Mouse (Mus musculus): ENCODE results near the gene Iqcc. TPM values are rescaled to one million over a fixed set of nuclear protein-coding genes. Genes with fewer than 3 reads are reported as not detected.
A peak's percentile ranks its signal among the peaks of the same experiment; 100 is the strongest.

The Iqcc gene
- 23.6 and 29.4 TPM in 2 replicates for polyA plus RNA-seq (2014; fragmentation: Nextera tagmentation; extraction: Ambion mirVana)

DNA sequence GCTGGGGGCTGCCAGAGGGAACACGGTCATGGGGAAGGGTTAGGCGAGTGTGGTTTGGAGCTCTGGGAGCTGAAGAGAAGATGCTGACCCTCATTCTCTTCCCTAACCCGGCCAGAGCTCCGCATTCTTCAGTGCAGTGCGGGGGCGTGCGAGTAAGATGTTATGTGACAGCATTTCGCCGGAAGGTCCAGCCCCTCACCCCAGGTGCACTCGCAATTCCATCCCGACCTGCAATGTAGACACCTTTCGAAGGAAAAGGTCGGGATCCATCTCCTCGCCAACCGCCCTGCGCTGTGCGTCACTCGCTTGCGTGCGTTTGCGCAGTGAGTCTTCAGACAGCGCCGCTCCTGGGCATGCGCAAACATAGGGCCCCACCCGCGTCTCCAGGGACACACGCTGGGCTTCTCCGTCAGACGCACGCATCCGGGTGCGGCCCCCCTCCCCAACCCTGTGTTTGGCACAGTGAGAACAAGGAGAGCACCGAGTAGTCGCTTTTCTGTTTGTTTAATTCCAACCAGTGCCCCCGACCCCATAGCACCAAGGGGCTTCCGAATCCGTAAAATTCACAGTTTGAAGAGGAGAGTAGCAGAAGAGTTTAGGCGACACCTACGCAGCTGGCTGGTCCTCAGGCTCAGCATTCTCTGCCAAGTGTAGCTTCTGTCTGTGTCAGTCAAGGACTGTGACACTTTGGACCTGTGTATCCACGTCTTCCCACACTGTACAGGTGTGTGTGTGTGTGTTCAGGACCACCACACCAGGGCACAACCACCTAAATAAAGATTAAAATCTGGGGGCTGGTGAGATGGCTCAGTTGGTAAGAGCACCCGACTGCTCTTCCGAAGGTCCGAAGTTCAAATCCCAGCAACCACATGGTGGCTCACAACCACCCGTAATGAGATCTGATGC is at the start of gene Iqcc:
Gene Iqcc, minus strand, starts transcription at position 314 of the 906 bp plus-strand sequence.
- Histone ChIP-seq H3K4me3 (ENCODE audit: low read depth, low read length) (peak within 1 kb of the TSS; percentile 65), H3K4me2 (ENCODE audit: low read length) (peak within 1 kb of the TSS; percentile 93), H3K27me3 (replicated peaks; ENCODE audit: control insufficient read depth, insufficient read depth, low read length) (no peaks in the 10 kb centered on the region), H3K4me1 (ENCODE audit: control insufficient read depth, insufficient read depth, low read length) (peaks cover 18% of the 10 kb centered on the region), H3K9ac (ENCODE audit: low read length) (peak within 1 kb of the TSS; percentile 91), H3K9me3 (replicated peaks; ENCODE audit: control insufficient read depth, low read length) (no peaks in the 10 kb centered on the region), H3K27ac (ENCODE audit: low read depth, low read length) (peak within 1 kb of the TSS; percentile 84), H3K36me3 (ENCODE audit: control insufficient read depth, insufficient read depth, low read length) (peaks cover 17% of the 10 kb centered on the region; the same call in 1 of the 2 replicates)
- ATAC-seq: peak; percentile 91
- WGBS: 4% methylated on average over 43 of the region's 44 CpGs
- peak; percentile 97 for DNase-seq (ENCODE audit: low spot score)

DNA sequence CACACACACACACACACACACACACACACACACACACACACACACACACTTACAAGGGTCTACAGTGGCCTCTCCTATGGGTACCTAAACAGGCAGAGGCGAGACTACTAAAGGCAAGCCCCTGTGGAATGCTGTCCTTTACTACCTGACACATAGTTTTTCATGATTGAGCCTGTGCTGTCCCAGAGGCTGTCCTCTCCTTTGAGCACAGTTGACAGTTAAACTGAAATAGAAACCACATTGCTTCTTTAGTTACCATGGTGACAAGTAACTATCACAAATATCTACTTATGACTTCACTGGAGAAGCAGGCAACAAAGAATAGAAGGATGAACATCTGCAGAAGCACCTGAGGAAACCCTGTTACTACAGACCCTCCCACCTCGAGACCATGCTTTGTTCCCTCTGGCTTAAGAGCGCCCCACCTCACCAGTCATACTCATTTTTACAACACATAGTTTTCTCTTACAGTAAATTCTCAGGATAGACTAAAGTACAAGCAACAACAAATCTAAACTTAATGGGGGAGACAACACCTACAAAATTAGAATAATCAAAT is 43.4 kb upstream of the Iqcc start:
- Histone ChIP-seq H3K9me3 (replicated peaks; ENCODE audit: control insufficient read depth, low read length) (no peaks in the 10 kb centered on the region), H3K27ac (ENCODE audit: low read depth, low read length) (no peak overlapping the region), H3K9ac (ENCODE audit: low read length) (no peak overlapping the region), H3K36me3 (ENCODE audit: control insufficient read depth, insufficient read depth, low read length) (peaks cover 51% of the 10 kb centered on the region), H3K4me3 (ENCODE audit: low read depth, low read length) (no peak overlapping the region), H3K4me2 (ENCODE audit: low read length) (no peak overlapping the region), H3K4me1 (ENCODE audit: control insufficient read depth, insufficient read depth, low read length) (no peaks in the 10 kb centered on the region), H3K27me3 (replicated peaks; ENCODE audit: control insufficient read depth, insufficient read depth, low read length) (no peaks in the 10 kb centered on the region)
- DNase-seq (ENCODE audit: low spot score): no peak
- WGBS: 84% methylated on average over 3 of the region's 3 CpGs
- ATAC-seq: no peak

DNA sequence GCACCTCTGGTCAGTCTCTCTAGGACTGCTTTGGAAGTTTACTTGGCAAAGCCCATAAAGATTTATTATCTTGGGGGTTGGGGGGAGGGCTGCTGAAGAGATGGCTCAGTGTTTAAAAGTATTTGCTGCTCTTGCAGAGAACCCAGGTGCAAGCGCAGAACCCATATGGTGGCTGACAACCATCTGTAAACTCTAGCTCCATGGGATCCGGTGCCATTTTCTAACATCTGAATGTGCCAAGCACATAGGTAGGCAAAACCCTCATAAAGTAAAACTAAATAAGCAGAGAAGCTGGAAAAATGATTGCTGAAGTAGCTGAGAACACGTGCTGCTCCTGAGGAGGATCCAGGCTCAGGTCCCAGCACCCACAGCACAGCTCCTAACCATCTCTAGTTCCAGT is 42.7 kb upstream of the Iqcc start:
- Histone ChIP-seq H3K27ac (ENCODE audit: low read depth, low read length) (no peak overlapping the region), H3K9me3 (replicated peaks; ENCODE audit: control insufficient read depth, low read length) (no peaks in the 10 kb centered on the region), H3K4me2 (ENCODE audit: low read length) (no peak overlapping the region), H3K27me3 (replicated peaks; ENCODE audit: control insufficient read depth, insufficient read depth, low read length) (no peaks in the 10 kb centered on the region), H3K4me1 (ENCODE audit: control insufficient read depth, insufficient read depth, low read length) (no peaks in the 10 kb centered on the region), H3K36me3 (ENCODE audit: control insufficient read depth, insufficient read depth, low read length) (peaks cover 56% of the 10 kb centered on the region), H3K9ac (ENCODE audit: low read length) (no peak overlapping the region), H3K4me3 (ENCODE audit: low read depth, low read length) (no peak overlapping the region)
- WGBS: 91% methylated on average over 3 of the region's 3 CpGs
- ATAC-seq: no peak
- no peak for DNase-seq (ENCODE audit: low spot score)

DNA sequence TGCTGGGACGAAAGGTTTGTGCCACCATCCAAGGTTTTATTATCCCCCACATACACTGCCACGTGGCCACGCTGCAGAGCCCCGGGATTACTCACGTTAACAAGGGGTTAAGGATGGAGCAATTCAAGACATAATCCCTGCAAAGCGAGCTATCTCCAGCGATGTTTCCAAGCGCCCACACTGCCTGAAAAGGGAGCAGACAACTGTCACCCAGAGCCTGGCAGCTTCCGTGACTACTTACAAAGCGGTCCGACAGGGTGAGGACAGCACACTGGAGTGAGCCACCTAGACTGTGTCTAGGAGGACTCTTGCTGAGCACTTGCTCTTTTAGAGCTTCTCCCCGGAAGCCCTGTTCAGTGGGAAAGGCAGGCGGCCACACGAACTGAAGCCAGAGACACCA is 35.9 kb upstream of the Iqcc start:
- H3K9me3 ChIP-seq (replicated peaks; ENCODE audit: control insufficient read depth, low read length): no peaks in the 10 kb centered on the region
- peaks cover 94% of the 10 kb centered on the region for H3K36me3 ChIP-seq (ENCODE audit: control insufficient read depth, insufficient read depth, low read length)
- no peaks in the 10 kb centered on the region for H3K4me1 ChIP-seq (ENCODE audit: control insufficient read depth, insufficient read depth, low read length)
- no peak for DNase-seq (ENCODE audit: low spot score)
- no peak overlapping the region for H3K27ac ChIP-seq (ENCODE audit: low read depth, low read length)
- no peak overlapping the region for H3K4me3 ChIP-seq (ENCODE audit: low read depth, low read length)
- H3K4me2 ChIP-seq (ENCODE audit: low read length): no peak overlapping the region
- no peak for ATAC-seq
- WGBS: 91% methylated on average over 14 of the region's 14 CpGs
- H3K27me3 ChIP-seq (replicated peaks; ENCODE audit: control insufficient read depth, insufficient read depth, low read length): no peaks in the 10 kb centered on the region
- H3K9ac ChIP-seq (ENCODE audit: low read length): no peak overlapping the region

DNA sequence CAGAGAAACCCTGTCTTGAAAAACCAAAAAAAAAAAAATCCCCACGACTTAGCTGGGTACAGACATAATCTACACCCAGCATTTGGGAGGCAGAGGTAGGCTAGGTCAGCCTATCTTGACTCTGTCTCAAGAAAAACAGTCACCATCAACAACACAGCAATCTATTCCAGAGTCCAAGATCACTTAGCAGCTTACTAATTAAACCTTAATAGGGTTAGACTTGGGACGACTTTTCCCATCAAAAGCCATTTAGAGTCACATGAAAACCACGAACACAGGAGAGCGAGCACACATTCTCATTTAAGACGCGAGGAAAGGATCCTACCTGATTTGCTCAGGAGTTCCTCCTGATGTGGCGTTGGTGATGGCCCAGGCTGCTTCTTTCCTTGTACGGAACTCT is 31.5 kb upstream of the Iqcc start:
- no peak for DNase-seq (ENCODE audit: low spot score)
- no peak overlapping the region for H3K27ac ChIP-seq (ENCODE audit: low read depth, low read length)
- H3K9me3 ChIP-seq (replicated peaks; ENCODE audit: control insufficient read depth, low read length): no peaks in the 10 kb centered on the region
- peaks cover 92% of the 10 kb centered on the region for H3K36me3 ChIP-seq (ENCODE audit: control insufficient read depth, insufficient read depth, low read length)
- H3K4me1 ChIP-seq (ENCODE audit: control insufficient read depth, insufficient read depth, low read length): no peaks in the 10 kb centered on the region
- no peaks in the 10 kb centered on the region for H3K27me3 ChIP-seq (replicated peaks; ENCODE audit: control insufficient read depth, insufficient read depth, low read length)
- H3K4me2 ChIP-seq (ENCODE audit: low read length): no peak overlapping the region
- H3K9ac ChIP-seq (ENCODE audit: low read length): no peak overlapping the region
- ATAC-seq: no peak
- no peak overlapping the region for H3K4me3 ChIP-seq (ENCODE audit: low read depth, low read length)
- WGBS: 95% methylated on average over 8 of the region's 8 CpGs

DNA sequence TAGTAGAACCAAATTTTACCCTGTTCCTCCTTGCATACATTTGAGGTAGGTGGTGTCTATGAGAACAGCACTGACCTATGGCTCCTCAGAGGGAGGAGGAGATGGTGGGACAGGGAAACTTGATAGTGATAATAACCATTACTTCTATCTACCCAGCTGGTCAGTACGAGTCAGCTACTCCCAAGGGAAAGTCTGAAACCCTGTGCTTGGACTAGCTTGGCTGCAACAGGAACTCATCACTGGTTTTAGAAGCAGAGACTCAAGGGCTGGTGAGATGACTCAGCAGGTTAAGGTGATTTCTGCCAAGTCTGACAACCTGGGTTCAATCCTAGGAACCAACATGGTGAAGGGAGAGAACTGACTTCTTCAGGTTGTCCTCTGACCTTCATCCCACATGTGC is 29.8 kb upstream of the Iqcc start:
- H3K9me3 ChIP-seq (replicated peaks; ENCODE audit: control insufficient read depth, low read length): no peaks in the 10 kb centered on the region
- no peak overlapping the region for H3K9ac ChIP-seq (ENCODE audit: low read length)
- ATAC-seq (no peak), DNase-seq (ENCODE audit: low spot score) (no peak)
- no peak overlapping the region for H3K27ac ChIP-seq (ENCODE audit: low read depth, low read length)
- H3K27me3 ChIP-seq (replicated peaks; ENCODE audit: control insufficient read depth, insufficient read depth, low read length): no peaks in the 10 kb centered on the region
- H3K4me3 ChIP-seq (ENCODE audit: low read depth, low read length): no peak overlapping the region
- 100% methylated on average over 1 of the region's 1 CpGs for WGBS
- H3K36me3 ChIP-seq (ENCODE audit: control insufficient read depth, insufficient read depth, low read length): peaks cover 85% of the 10 kb centered on the region
- H3K4me2 ChIP-seq (ENCODE audit: low read length): no peak overlapping the region
- H3K4me1 ChIP-seq (ENCODE audit: control insufficient read depth, insufficient read depth, low read length): no peaks in the 10 kb centered on the region

DNA sequence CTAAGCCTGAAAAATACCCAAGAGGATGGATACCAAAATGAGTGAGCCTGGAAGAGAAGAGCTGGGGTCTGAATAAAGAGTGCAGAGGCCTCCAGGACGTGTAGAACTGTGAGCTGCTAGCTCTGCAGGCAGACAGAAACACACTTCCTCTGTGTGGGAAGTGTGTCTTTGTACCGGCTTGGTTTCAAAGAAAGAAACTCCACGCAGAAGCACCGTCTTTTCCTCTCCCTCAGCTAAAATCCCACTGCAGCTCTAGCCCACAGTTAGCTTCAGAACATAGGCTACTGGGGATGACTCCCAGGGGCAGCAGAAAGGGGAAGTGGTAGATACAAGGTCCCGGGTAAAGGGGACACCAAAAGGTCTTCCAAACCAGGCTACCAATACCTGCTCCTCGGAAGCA is 26.3 kb upstream of the Iqcc start:
- peaks cover 6% of the 10 kb centered on the region; the same call in 1 of the 2 replicates for H3K4me1 ChIP-seq (ENCODE audit: control insufficient read depth, insufficient read depth, low read length)
- no peak overlapping the region for H3K27ac ChIP-seq (ENCODE audit: low read depth, low read length)
- H3K4me2 ChIP-seq (ENCODE audit: low read length): no peak overlapping the region
- no peak overlapping the region for H3K4me3 ChIP-seq (ENCODE audit: low read depth, low read length)
- ATAC-seq: no peak
- no peaks in the 10 kb centered on the region for H3K27me3 ChIP-seq (replicated peaks; ENCODE audit: control insufficient read depth, insufficient read depth, low read length)
- 90% methylated on average over 6 of the region's 6 CpGs for WGBS
- no peak for DNase-seq (ENCODE audit: low spot score)
- no peak overlapping the region for H3K9ac ChIP-seq (ENCODE audit: low read length)
- H3K9me3 ChIP-seq (replicated peaks; ENCODE audit: control insufficient read depth, low read length): no peaks in the 10 kb centered on the region
- H3K36me3 ChIP-seq (ENCODE audit: control insufficient read depth, insufficient read depth, low read length): peaks cover 55% of the 10 kb centered on the region

DNA sequence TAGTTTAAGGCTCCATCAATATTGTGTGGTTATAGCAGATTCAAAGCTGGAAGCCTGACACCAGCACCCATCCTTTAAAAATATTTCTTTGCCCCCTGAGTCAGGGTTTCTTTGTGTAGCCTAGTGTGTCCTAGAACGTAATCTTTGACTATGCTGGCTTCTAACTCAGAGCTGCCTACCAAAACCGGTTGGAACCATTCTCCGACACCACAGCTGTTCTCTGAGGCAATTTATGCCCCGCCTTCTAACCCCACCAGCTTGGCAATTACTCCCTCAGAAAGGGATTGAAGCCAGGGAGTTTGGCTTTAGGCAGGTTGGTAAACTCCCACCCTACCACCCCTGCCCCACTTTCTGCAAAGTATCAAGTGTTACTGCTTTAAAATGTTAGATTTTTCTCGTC is 22.9 kb upstream of the Iqcc start:
- peak; percentile 63 for DNase-seq (ENCODE audit: low spot score)
- Histone ChIP-seq H3K9me3 (replicated peaks; ENCODE audit: control insufficient read depth, low read length) (no peaks in the 10 kb centered on the region), H3K4me2 (ENCODE audit: low read length) (peak overlapping the region; percentile 41), H3K36me3 (ENCODE audit: control insufficient read depth, insufficient read depth, low read length) (peaks cover 47% of the 10 kb centered on the region), H3K27me3 (replicated peaks; ENCODE audit: control insufficient read depth, insufficient read depth, low read length) (no peaks in the 10 kb centered on the region), H3K4me3 (ENCODE audit: low read depth, low read length) (peak overlapping the region; percentile 50; the same call in 1 of the 2 replicates), H3K9ac (ENCODE audit: low read length) (0 out of 2 replicates have a peak overlapping the region, but pooled peaks have one; percentile 25), H3K4me1 (ENCODE audit: control insufficient read depth, insufficient read depth, low read length) (peaks cover 23% of the 10 kb centered on the region), H3K27ac (ENCODE audit: low read depth, low read length) (no peak overlapping the region)
- WGBS: 35% methylated on average over 5 of the region's 5 CpGs
- ATAC-seq: no peak

All from forebrain, embryonic 14.5 days (tissue).